Mouse (Mus musculus) olfactory bulb, adult 2 months (tissue): ENCODE results near the gene Gm9821.

Source experiments
- CTCF ChIP-seq: fragments of 200-500 bp; IDR thresholded peaks from 2 replicates; pipeline ENCODE4 v1.5.1; 2012; ENCODE audit warnings: low read depth, mild to moderate bottlenecking, low read length, moderate library complexity; ENCODE audit not compliant: insufficient read depth
- POLR2A ChIP-seq: fragments of 200-500 bp; IDR thresholded peaks from 2 replicates; pipeline ENCODE4 v1.6.1; 2012; ENCODE audit warnings: mild to moderate bottlenecking, low read depth, low read length, moderate library complexity; ENCODE audit not compliant: insufficient read depth

DNA sequence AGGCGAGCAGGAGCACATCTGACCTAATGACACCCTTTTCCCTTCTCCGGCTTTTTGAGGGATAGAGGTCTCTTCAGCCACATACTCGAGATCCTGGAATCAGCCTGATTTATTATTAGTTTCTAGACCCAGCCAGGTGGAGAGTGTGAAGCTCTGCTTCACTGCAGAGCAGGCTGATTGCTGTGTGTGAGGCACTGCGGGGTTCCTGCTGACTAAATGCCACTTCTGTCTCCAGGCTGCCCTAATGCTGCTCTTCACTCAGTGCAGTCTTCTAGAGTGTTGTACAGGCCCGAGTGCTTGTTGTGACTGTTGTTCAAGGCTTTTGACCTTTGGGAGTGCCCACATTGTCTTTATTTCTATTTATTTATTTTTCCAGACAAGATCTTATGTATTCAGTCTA is 43.2 kb upstream of the Gm9821 start:
- TF ChIP-seq CTCF (no peak), POLR2A (no peak)
